Mouse (Mus musculus) retina, postnatal 7 days (tissue): Measurements from ENCODE around the gene Phf8.
"Not testable (repeated sequence)": the region's sequence is repeated elsewhere in the genome, so short reads cannot be mapped to it uniquely, and the experiment has no call there.

ENCODE experiments used
- DNase-seq: peaks from one replicate; pipeline ENCODE4 v3.0.0-alpha.2; 2012; ENCODE audit warnings: low read depth, low spot score

Phf8 gene

GRCm38 (mm10) chrX:151520458-151521322 lies at the start of gene Phf8:
Gene Phf8 (plus strand): TSS chrX:151520672.
- peak; percentile 90 for DNase-seq

- no peak for DNase-seq
Measured at GRCm38 (mm10) chrX:151488128-151488527, 32.3 kb upstream of the Phf8 start.

- not testable (repeated sequence) for DNase-seq
Measured at GRCm38 (mm10) chrX:151493269-151493668, 27.2 kb upstream of the Phf8 start.

GRCm38 (mm10) chrX:151496596-151496995 lies 23.9 kb upstream of the Phf8 start:
- DNase-seq = no peak

GRCm38 (mm10) chrX:151508536-151508935 lies 11.9 kb upstream of the Phf8 start:
- no peak for DNase-seq

GRCm38 (mm10) chrX:151509906-151510305 lies 10.6 kb upstream of the Phf8 start:
- DNase-seq = no peak

GRCm38 (mm10) chrX:151513066-151513465 lies 7.4 kb upstream of the Phf8 start:
- no peak for DNase-seq

- no peak for DNase-seq
Measured at GRCm38 (mm10) chrX:151513694-151514093, 6.8 kb upstream of the Phf8 start.

GRCm38 (mm10) chrX:151518181-151518580 lies 2.3 kb upstream of the Phf8 start:
- DNase-seq = no peak

- no peak for DNase-seq
Measured at GRCm38 (mm10) chrX:151520127-151520457, 380 bp upstream of the Phf8 start.

- DNase-seq = no peak
Measured at GRCm38 (mm10) chrX:151521786-151522522, 1.5 kb downstream of the Phf8 start.

- no peak for DNase-seq
Measured at GRCm38 (mm10) chrX:151553356-151553755, 32.9 kb downstream of the Phf8 start.

GRCm38 (mm10) chrX:151575166-151575565 lies 54.7 kb downstream of the Phf8 start:
- DNase-seq = no peak

- DNase-seq = no peak
Measured at GRCm38 (mm10) chrX:151643386-151643785, 122.9 kb downstream of the Phf8 start.

GRCm38 (mm10) chrX:151653744-151654143 lies 133.3 kb downstream of the Phf8 start:
- DNase-seq = no peak

- DNase-seq = no peak
Measured at GRCm38 (mm10) chrX:151674492-151675171, 154.2 kb downstream of the Phf8 start.
